Mouse (Mus musculus) thymus, adult 2 months (tissue): ENCODE data around the gene Nkiras2.
A peak's percentile ranks its signal among the peaks of the same experiment; 100 is the strongest.

ENCODE experiments used
- CTCF ChIP-seq: fragments of 200-500 bp; IDR thresholded peaks from 2 replicates; pipeline ENCODE4 v1.5.1; 2012; ENCODE audit warnings: mild to moderate bottlenecking, control low read depth, low read length, moderate library complexity, borderline replicate concordance; ENCODE audit not compliant: control insufficient read depth, poor library complexity, insufficient read depth; ENCODE audit errors: extremely low read depth
- POLR2A ChIP-seq: fragments of 200-500 bp; IDR thresholded peaks from 2 replicates; pipeline ENCODE4 v1.6.1; 2012; ENCODE audit warnings: mild to moderate bottlenecking, low read length, control low read depth, moderate library complexity; ENCODE audit not compliant: control insufficient read depth, poor library complexity, insufficient read depth; ENCODE audit errors: extremely low read depth

DNA sequence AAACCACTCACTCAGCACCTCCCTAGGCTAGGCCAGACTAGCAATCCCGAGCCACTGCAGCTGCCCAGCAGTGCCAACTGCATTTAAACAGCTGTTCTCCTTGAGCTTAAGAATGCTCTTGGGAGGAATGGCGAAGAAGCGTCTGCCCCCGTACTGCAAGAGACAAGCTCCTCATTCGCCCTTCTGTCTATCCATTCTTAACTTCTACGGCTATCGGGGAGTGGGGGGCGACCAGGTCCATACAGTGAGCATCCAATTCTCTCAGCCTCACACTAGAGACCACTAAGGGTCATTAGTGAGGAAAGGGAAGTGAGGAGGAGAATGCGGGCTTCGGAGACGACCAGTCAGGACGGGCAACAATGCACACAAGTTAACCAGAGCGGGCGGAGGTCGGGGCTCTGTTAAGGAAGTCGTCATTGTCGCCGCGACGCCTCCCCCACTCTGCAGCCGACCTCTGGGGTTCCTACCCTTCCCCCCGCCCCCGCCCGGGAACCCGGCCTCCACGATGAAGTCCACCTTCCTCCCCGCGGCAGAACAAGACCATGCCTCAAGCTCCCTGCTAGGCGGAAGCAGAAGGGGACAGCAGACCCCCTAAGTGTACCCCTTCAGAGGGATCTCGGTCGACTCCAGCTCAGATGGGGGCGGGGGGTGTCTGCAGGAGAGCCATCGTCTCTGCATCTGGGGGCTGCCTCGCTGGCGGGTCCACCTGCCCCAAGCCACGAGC is at the start of gene Nkiras2:
- TF ChIP-seq POLR2A = peak; percentile 34; the same call in 1 of the 2 replicates
- TF ChIP-seq CTCF = no peak
